Mouse (Mus musculus) intestine, embryonic 15.5 days (tissue): ENCODE data around the gene Rhbdl2. TPM values are rescaled to one million over a fixed set of nuclear protein-coding genes. Genes with fewer than 3 reads are reported as not detected.

Experiments
- ATAC-seq: fragments of 200-750 bp; cut with Nextera tagmentation; 2 replicates; pipeline ENCODE4 v1.8.0; 2017; ENCODE audit warnings: moderate TSS enrichment, moderate library complexity
- H3K27ac ChIP-seq: fragments of 300-500 bp; sonication (generic); 2 replicates; pipeline ENCODE4 v1.5.1; 2015; ENCODE audit warnings: mild to moderate bottlenecking, inconsistent platforms
- H3K27me3 ChIP-seq: fragments of 300-500 bp; sonication (generic); replicated peaks from 2 replicates; pipeline ENCODE4 v1.6.1; 2015; ENCODE audit warnings: inconsistent platforms
- H3K36me3 ChIP-seq: fragments of 300-500 bp; sonication (generic); 2 replicates; pipeline ENCODE4 v1.6.1; 2015; ENCODE audit warnings: inconsistent platforms
- H3K4me1 ChIP-seq: fragments of 300-500 bp; sonication (generic); replicated peaks from 2 replicates; pipeline ENCODE4 v1.6.1; 2015; ENCODE audit warnings: inconsistent platforms
- H3K4me2 ChIP-seq: fragments of 300-500 bp; sonication (generic); replicated peaks from 2 replicates; pipeline ENCODE4 v1.6.1; 2015; ENCODE audit warnings: mild to moderate bottlenecking, inconsistent platforms
- H3K4me3 ChIP-seq: fragments of 300-500 bp; sonication (generic); replicated peaks from 2 replicates; pipeline ENCODE4 v1.5.1; 2015; ENCODE audit warnings: inconsistent platforms
- H3K9ac ChIP-seq: fragments of 300-500 bp; sonication (generic); 2 replicates; pipeline ENCODE4 v1.6.1; 2015; ENCODE audit warnings: inconsistent platforms
- H3K9me3 ChIP-seq: fragments of 300-500 bp; sonication (generic); 2 replicates; pipeline ENCODE4 v1.6.1; 2016; ENCODE audit warnings: inconsistent platforms
- WGBS: fragments of 180-500 bp; shearing (Covaris S2); methylation state at CpG from one replicate; pipeline ENCODE4 v1.1.7; 2015; 5-methylcytosine and 5-hydroxymethylcytosine counted together
- polyA plus RNA-seq: library from polyadenylated mRNA; unstranded; fragments of >200 nt; fragmentation: Nextera tagmentation; extraction: Ambion mirVana; gene quantifications from 2 replicates; pipeline ENCODE4 v1.2.1, GENCODE M21; 2015

Rhbdl2 gene
- polyA plus RNA-seq: 2.9 TPM in 2 replicates

- ATAC-seq: peak; percentile 89
- Histone ChIP-seq H3K9ac (no peak within 1 kb of the TSS), H3K4me2 (peak within 1 kb of the TSS; percentile 41), H3K4me1 (peaks cover 6% of the 10 kb centered on the region; the same call in 1 of the 2 replicates), H3K36me3 (no peaks in the 10 kb centered on the region), H3K27me3 (no peaks in the 10 kb centered on the region), H3K27ac (0 out of 2 replicates have a peak within 1 kb of the TSS, but pooled peaks have one; percentile 13), H3K9me3 (no peaks in the 10 kb centered on the region), H3K4me3 (0 out of 2 replicates have a peak within 1 kb of the TSS, but pooled peaks have one; percentile 9)
- 28% methylated on average over 12 of the region's 12 CpGs for WGBS
Measured at GRCm38 (mm10) chr4:123787191-123787985, at the start of gene Rhbdl2. TSS of gene Rhbdl2 (plus strand) at chr4:123787874.

GRCm38 (mm10) chr4:123738708-123739107 is 49.0 kb upstream of the Rhbdl2 start:
- no peaks in the 10 kb centered on the region for H3K9me3 ChIP-seq
- peaks cover 24% of the 10 kb centered on the region for H3K36me3 ChIP-seq
- no peak overlapping the region for H3K9ac ChIP-seq
- H3K27me3 ChIP-seq: no peaks in the 10 kb centered on the region
- H3K27ac ChIP-seq: no peak overlapping the region
- WGBS: 92% methylated on average over 4 of the region's 4 CpGs
- ATAC-seq: no peak
- no peak overlapping the region for H3K4me2 ChIP-seq
- no peaks in the 10 kb centered on the region for H3K4me1 ChIP-seq
- no peak overlapping the region for H3K4me3 ChIP-seq

GRCm38 (mm10) chr4:123742891-123743290 is 44.8 kb upstream of the Rhbdl2 start:
- Histone ChIP-seq H3K4me3 (no peak overlapping the region), H3K27me3 (no peaks in the 10 kb centered on the region), H3K4me1 (no peaks in the 10 kb centered on the region), H3K9me3 (no peaks in the 10 kb centered on the region), H3K9ac (no peak overlapping the region), H3K4me2 (no peak overlapping the region), H3K27ac (no peak overlapping the region), H3K36me3 (peaks cover 19% of the 10 kb centered on the region)
- no peak for ATAC-seq
- WGBS: 81% methylated on average over 1 of the region's 1 CpGs

GRCm38 (mm10) chr4:123745221-123745775 is 42.4 kb upstream of the Rhbdl2 start:
- no peaks in the 10 kb centered on the region for H3K27me3 ChIP-seq
- peaks cover 10% of the 10 kb centered on the region for H3K36me3 ChIP-seq
- no peak for ATAC-seq
- no peak overlapping the region for H3K27ac ChIP-seq
- no peak overlapping the region for H3K4me3 ChIP-seq
- no peaks in the 10 kb centered on the region for H3K9me3 ChIP-seq
- 90% methylated on average over 4 of the region's 4 CpGs for WGBS
- H3K9ac ChIP-seq: no peak overlapping the region
- H3K4me2 ChIP-seq: no peak overlapping the region
- H3K4me1 ChIP-seq: peaks cover 7% of the 10 kb centered on the region; the same call in 1 of the 2 replicates

- H3K27ac ChIP-seq: peak overlapping the region; percentile 86; the same call in 1 of the 2 replicates
- H3K4me3 ChIP-seq: peak overlapping the region; percentile 98
- H3K36me3 ChIP-seq: no peaks in the 10 kb centered on the region
- H3K4me2 ChIP-seq: peak overlapping the region; percentile 83
- peaks cover 7% of the 10 kb centered on the region; the same call in 1 of the 2 replicates for H3K4me1 ChIP-seq
- no peak for ATAC-seq
- WGBS: 10% methylated on average over 10 of the region's 10 CpGs
- peak overlapping the region; percentile 88; the same call in 1 of the 2 replicates for H3K9ac ChIP-seq
- H3K9me3 ChIP-seq: no peaks in the 10 kb centered on the region
- H3K27me3 ChIP-seq: no peaks in the 10 kb centered on the region
Measured at GRCm38 (mm10) chr4:123748726-123749415, 38.8 kb upstream of the Rhbdl2 start.

- peak; percentile 86 for ATAC-seq
- H3K36me3 ChIP-seq: no peaks in the 10 kb centered on the region
- WGBS: under 1% methylated on average over 55 of the region's 55 CpGs
Measured at GRCm38 (mm10) chr4:123749484-123750130, 38.1 kb upstream of the Rhbdl2 start.

GRCm38 (mm10) chr4:123750152-123750651 is 37.5 kb upstream of the Rhbdl2 start, which contains the start of gene Akirin1:
TSS of gene Akirin1 (minus strand) at chr4:123750345.
- under 1% methylated on average over 44 of the region's 46 CpGs for WGBS

More at GRCm38 (mm10) chr4:123749484-123750130, 38.1 kb upstream of the Rhbdl2 start:
- no peaks in the 10 kb centered on the region for H3K9me3 ChIP-seq
- peak overlapping the region; percentile 98 for H3K4me3 ChIP-seq
- H3K9ac ChIP-seq: peak overlapping the region; percentile 88
- H3K27me3 ChIP-seq: no peaks in the 10 kb centered on the region
- peaks cover 7% of the 10 kb centered on the region; the same call in 1 of the 2 replicates for H3K4me1 ChIP-seq
- peak overlapping the region; percentile 83 for H3K4me2 ChIP-seq
- H3K27ac ChIP-seq: peak overlapping the region; percentile 86

GRCm38 (mm10) chr4:123750707-123751312 is 36.9 kb upstream of the Rhbdl2 start:
- Histone ChIP-seq H3K36me3 (no peaks in the 10 kb centered on the region), H3K4me3 (peak overlapping the region; percentile 98), H3K27me3 (no peaks in the 10 kb centered on the region), H3K4me1 (peaks cover 7% of the 10 kb centered on the region; the same call in 1 of the 2 replicates), H3K4me2 (peak overlapping the region; percentile 75), H3K9me3 (no peaks in the 10 kb centered on the region), H3K27ac (no peak overlapping the region; the same call in 1 of the 2 replicates), H3K9ac (peak overlapping the region; percentile 88; the same call in 1 of the 2 replicates)
- under 1% methylated on average over 8 of the region's 8 CpGs for WGBS
- no peak for ATAC-seq

More at GRCm38 (mm10) chr4:123750152-123750651, 37.5 kb upstream of the Rhbdl2 start, which contains the start of gene Akirin1:
- peak; percentile 99 for ATAC-seq
- H3K4me2 ChIP-seq: peak within 1 kb of the TSS; percentile 83
- no peaks in the 10 kb centered on the region for H3K36me3 ChIP-seq
- peak within 1 kb of the TSS; percentile 98 for H3K4me3 ChIP-seq
- H3K4me1 ChIP-seq: peaks cover 7% of the 10 kb centered on the region; the same call in 1 of the 2 replicates
- H3K9ac ChIP-seq: peak within 1 kb of the TSS; percentile 88
- H3K27ac ChIP-seq: peak within 1 kb of the TSS; percentile 86
- H3K27me3 ChIP-seq: no peaks in the 10 kb centered on the region
- no peaks in the 10 kb centered on the region for H3K9me3 ChIP-seq

- Histone ChIP-seq H3K27me3 (no peaks in the 10 kb centered on the region), H3K9me3 (no peaks in the 10 kb centered on the region), H3K4me1 (no peaks in the 10 kb centered on the region), H3K4me2 (no peak overlapping the region), H3K36me3 (no peaks in the 10 kb centered on the region), H3K9ac (no peak overlapping the region), H3K4me3 (no peak overlapping the region), H3K27ac (no peak overlapping the region)
- WGBS: 48% methylated on average over 4 of the region's 4 CpGs
- ATAC-seq: no peak
Measured at GRCm38 (mm10) chr4:123758306-123758705, 29.4 kb upstream of the Rhbdl2 start.

GRCm38 (mm10) chr4:123765071-123765470 is 22.6 kb upstream of the Rhbdl2 start:
- WGBS: 61% methylated on average over 6 of the region's 6 CpGs
- Histone ChIP-seq H3K9ac (no peak overlapping the region), H3K27me3 (no peaks in the 10 kb centered on the region), H3K36me3 (no peaks in the 10 kb centered on the region), H3K27ac (no peak overlapping the region), H3K4me3 (no peak overlapping the region), H3K4me2 (no peak overlapping the region), H3K9me3 (no peaks in the 10 kb centered on the region), H3K4me1 (no peaks in the 10 kb centered on the region)
- ATAC-seq: no peak

- Histone ChIP-seq H3K4me3 (no peak overlapping the region), H3K4me1 (no peaks in the 10 kb centered on the region), H3K27me3 (no peaks in the 10 kb centered on the region), H3K27ac (no peak overlapping the region), H3K9ac (no peak overlapping the region), H3K4me2 (no peak overlapping the region), H3K9me3 (no peaks in the 10 kb centered on the region), H3K36me3 (no peaks in the 10 kb centered on the region)
- ATAC-seq: no peak
- WGBS: 55% methylated on average over 3 of the region's 3 CpGs
Measured at GRCm38 (mm10) chr4:123767807-123768206, 19.9 kb upstream of the Rhbdl2 start.
